Comparison of ENCODE assay signal across 32 mouse cellular contexts in genomic region chr8:104068421-104069035, GRCm38 (mm10). TPM values are rescaled to one million over a fixed set of nuclear protein-coding genes. Genes with fewer than 3 reads are reported as not detected.
DNase-seq lines count a peak whose midpoint lies in the region; ATAC-seq and TF ChIP-seq lines count a peak whose summit lies in the region.
"Had no signal": no experiment of that assay in that cellular context is flagged by ENCODE, and none has a peak within 500 bp of the region (broad histone marks: within the 10 kb centered on the region; RNA-seq: fewer than 3 reads in every experiment).

No protein-coding gene starts in this region.

- DNase-seq in liver (peak; percentile 12), ES-E14 (ENCODE audit: low read depth, low spot score) (no peak)
- no peak for DNase-seq in liver, postnatal 0 days
- DNase-seq in right cerebral cortex, adult 2 months (ENCODE audit: low spot score in 2 of 2) = peak; percentile 28 to 31
- DNase-seq in right cerebral cortex, postnatal 25 days = no peak
- peak; percentile 9 for DNase-seq in liver, embryonic 13.5 days
- DNase-seq: adrenal gland, postnatal 25 days; cerebellum, adult 18-20 months; cerebellum, postnatal 10 days; forebrain, postnatal 0 days; gastrocnemius, postnatal 14 days; kidney, adult 11 months; kidney, postnatal 14 days; layer of hippocampus, adult 9-11 months; lung, adult 18-20 months; lung, postnatal 4 days had no signal

- no peaks in the 10 kb centered on the region for H3K36me3 ChIP-seq in liver, postnatal 0 days (replicated peaks; ENCODE audit: insufficient read depth, low read length)
- H3K36me3 ChIP-seq in ES-E14 (ENCODE audit: control insufficient read depth, insufficient read depth, low read length, poor library complexity, severe bottlenecking) = no peaks in the 10 kb centered on the region
- H3K36me3 ChIP-seq in liver, embryonic 13.5 days = no peaks in the 10 kb centered on the region
- no peaks in the 10 kb centered on the region for H3K36me3 ChIP-seq in hindbrain, embryonic 16.5 days (ENCODE audit: control insufficient read depth, insufficient read depth, low read length)
- H3K36me3 ChIP-seq: forebrain, embryonic 12.5 days; G1E; heart, embryonic 10.5 days; heart, embryonic 15.5 days; hindbrain, embryonic 12.5 days; limb, embryonic 10.5 days; limb, embryonic 15.5 days; midbrain, embryonic 15.5 days; neural tube, embryonic 15.5 days had no signal

- H3K9ac ChIP-seq in liver, postnatal 0 days (replicated peaks) = no peak overlapping the region
- H3K9ac ChIP-seq in ES-E14 (ENCODE audit: insufficient read depth, low read depth, low read length, poor library complexity, severe bottlenecking) = no peak overlapping the region
- no peak overlapping the region for H3K9ac ChIP-seq in liver, embryonic 13.5 days
- H3K9ac ChIP-seq in hindbrain, embryonic 16.5 days (ENCODE audit: low read depth, low read length) = no peak overlapping the region
- H3K9ac ChIP-seq: forebrain, embryonic 12.5 days; forebrain, postnatal 0 days; heart, embryonic 15.5 days; hindbrain, embryonic 12.5 days; limb, embryonic 15.5 days; midbrain, embryonic 15.5 days; neural tube, embryonic 15.5 days had no signal

- no peaks in the 10 kb centered on the region for H3K9me3 ChIP-seq in liver, postnatal 0 days (ENCODE audit: low read length)
- no peaks in the 10 kb centered on the region for H3K9me3 ChIP-seq in ES-E14 (ENCODE audit: control insufficient read depth, insufficient read depth, low read depth, low read length)
- no peaks in the 10 kb centered on the region for H3K9me3 ChIP-seq in liver, embryonic 13.5 days (replicated peaks)
- no peaks in the 10 kb centered on the region for H3K9me3 ChIP-seq in hindbrain, embryonic 16.5 days (ENCODE audit: control insufficient read depth, low read length)
- H3K9me3 ChIP-seq: forebrain, embryonic 12.5 days; heart, embryonic 10.5 days; heart, embryonic 15.5 days; hindbrain, embryonic 12.5 days; limb, embryonic 10.5 days; limb, embryonic 15.5 days; midbrain, embryonic 15.5 days; neural tube, embryonic 15.5 days had no signal

- no peak for ATAC-seq in liver, postnatal 0 days
- no peak for ATAC-seq in liver, embryonic 13.5 days (ENCODE audit: low read depth)
- ATAC-seq in hindbrain, embryonic 16.5 days = no peak
- ATAC-seq: CD4-positive, CD25-positive, alpha-beta regulatory T cell, adult 4 months; forebrain, postnatal 0 days; lung, postnatal 0 days; midbrain, embryonic 15.5 days had no signal

- WGBS in liver, postnatal 0 days (ENCODE audit: insufficient replicate concordance) = 63% methylated on average over 15 of the region's 15 CpGs
- WGBS in liver, embryonic 13.5 days (ENCODE audit: insufficient replicate concordance) = 56% methylated on average over 15 of the region's 15 CpGs
- WGBS in hindbrain, embryonic 16.5 days = 78% methylated on average over 15 of the region's 15 CpGs

- H3K4me1 ChIP-seq in liver, postnatal 0 days (ENCODE audit: insufficient read depth) = no peaks in the 10 kb centered on the region
- H3K4me1 ChIP-seq in ES-E14 (ENCODE audit: control insufficient read depth in 2 of 2, insufficient read depth in 2 of 2, low read length in 2 of 2, poor library complexity in 1 of 2) = peaks cover 2 to 3% of the 10 kb centered on the region in 2 experiments; a peak in 1 of 4 replicates
- no peaks in the 10 kb centered on the region for H3K4me1 ChIP-seq in liver, embryonic 13.5 days (replicated peaks)
- no peaks in the 10 kb centered on the region for H3K4me1 ChIP-seq in hindbrain, embryonic 16.5 days (ENCODE audit: control insufficient read depth, insufficient read depth, low read depth, low read length)
- H3K4me1 ChIP-seq: forebrain, embryonic 12.5 days; heart, embryonic 15.5 days; hindbrain, embryonic 12.5 days; midbrain, embryonic 15.5 days; neural tube, embryonic 15.5 days had no signal

- no peak for TF ChIP-seq EP300 in liver, postnatal 0 days (IDR thresholded peaks at IDR 0.05; ENCODE audit: low read depth)

- no peak overlapping the region for H3K4me2 ChIP-seq in liver, postnatal 0 days (ENCODE audit: low read depth, low read length)
- H3K4me2 ChIP-seq in liver, embryonic 13.5 days = no peak overlapping the region
- no peak overlapping the region for H3K4me2 ChIP-seq in hindbrain, embryonic 16.5 days (ENCODE audit: low read length)
- H3K4me2 ChIP-seq: forebrain, embryonic 12.5 days; heart, embryonic 15.5 days; hindbrain, embryonic 12.5 days; limb, embryonic 15.5 days; midbrain, embryonic 15.5 days; neural tube, embryonic 15.5 days had no signal

- H3K4me3 ChIP-seq in liver, postnatal 0 days (ENCODE audit: low read depth, low read length) = no peak overlapping the region
- no peak overlapping the region for H3K4me3 ChIP-seq in ES-E14 (ENCODE audit: insufficient read depth in 1 of 2, low read depth in 1 of 2, low read length in 2 of 2, poor library complexity in 1 of 2, severe bottlenecking in 1 of 2)
- no peak overlapping the region for H3K4me3 ChIP-seq in liver, embryonic 13.5 days (replicated peaks)
- H3K4me3 ChIP-seq in hindbrain, embryonic 16.5 days (ENCODE audit: low read length) = no peak overlapping the region
- H3K4me3 ChIP-seq: erythroblast, embryonic 14.5 days; forebrain, embryonic 12.5 days; heart, embryonic 10.5 days; heart, embryonic 15.5 days; hindbrain, embryonic 12.5 days; limb, embryonic 10.5 days; limb, embryonic 15.5 days; megakaryocyte, embryonic 14.5 days; midbrain, embryonic 15.5 days; neural tube, embryonic 15.5 days had no signal

- TF ChIP-seq CTCF in liver, postnatal 0 days (IDR thresholded peaks at IDR 0.05; ENCODE audit: low read depth) = no peak

- no peak overlapping the region for H3K27ac ChIP-seq in liver, postnatal 0 days (ENCODE audit: low read depth)
- no peak overlapping the region for H3K27ac ChIP-seq in ES-E14 (ENCODE audit: insufficient read depth, low read depth, low read length, poor library complexity, severe bottlenecking)
- H3K27ac ChIP-seq in liver, embryonic 13.5 days = no peak overlapping the region
- no peak overlapping the region for H3K27ac ChIP-seq in hindbrain, embryonic 16.5 days (ENCODE audit: low read depth, low read length)
- H3K27ac ChIP-seq: forebrain, embryonic 12.5 days; heart, embryonic 10.5 days; heart, embryonic 15.5 days; hindbrain, embryonic 12.5 days; limb, embryonic 10.5 days; limb, embryonic 15.5 days; midbrain, embryonic 15.5 days; neural tube, embryonic 15.5 days; stomach, postnatal 0 days had no signal

- H3K27me3 ChIP-seq in liver, postnatal 0 days (ENCODE audit: insufficient read depth, low read length) = no peaks in the 10 kb centered on the region
- H3K27me3 ChIP-seq in liver, embryonic 13.5 days = no peaks in the 10 kb centered on the region
- H3K27me3 ChIP-seq in hindbrain, embryonic 16.5 days (replicated peaks; ENCODE audit: control insufficient read depth, insufficient read depth, low read length) = no peaks in the 10 kb centered on the region
- H3K27me3 ChIP-seq: forebrain, embryonic 12.5 days; heart, embryonic 15.5 days; hindbrain, embryonic 12.5 days; limb, embryonic 15.5 days; midbrain, embryonic 15.5 days; neural tube, embryonic 15.5 days had no signal

- in situ Hi-C loops in ES-E14 (cut with MboI; ENCODE audit: low sequenced_read_pairs in 2 of 2, unreplicated experiment in 2 of 2) = no loop called here

TF ChIP-seq in ES-E14, 5 proteins besides CTCF, POLR2A, EP300 and RAD21:
- peak; percentile 41; the same call in 1 of the 2 replicates for TF ChIP-seq MAFK (IDR thresholded peaks at IDR 0.05; ENCODE audit: insufficient read depth, low read depth, low read length)
- no peak for TF ChIP-seq HCFC1 (IDR thresholded peaks at IDR 0.05; ENCODE audit: borderline replicate concordance, insufficient read depth, low read length)

RNA-seq across cellular contexts. Expression of gene Cdh5, which starts 32.9 kb away (rescaled TPM):
- polyA plus RNA-seq in liver, postnatal 0 days (2015; fragmentation: Nextera tagmentation; extraction: Ambion mirVana) = 8.8 and 10.0 TPM in 2 replicates
- total RNA-seq in ES-E14 (2012; rRNA removed) = 0.16 and 2.0 TPM in 2 replicates
- 6.0 and 8.0 TPM in 2 replicates for polyA plus RNA-seq in liver, embryonic 13.5 days (2015; fragmentation: Nextera tagmentation; extraction: Ambion mirVana)
- polyA plus RNA-seq in hindbrain, embryonic 16.5 days (2015; fragmentation: Nextera tagmentation; extraction: Ambion mirVana) = 11.2 and 15.0 TPM in 2 replicates
- total RNA-seq: granulocyte monocyte progenitor cell, adult 5-6 weeks had no signal
- polyA plus RNA-seq: CD4-positive, CD25-positive, alpha-beta regulatory T cell, adult 4 months; G1E had no signal

Comparison
In these comparisons a context has a peak if more than half of its experiments do, and no peak if none do; other contexts are left out.
1. DNase-seq: peak in liver (single experiment), right cerebral cortex, adult 2 months (2 of 2) and liver, embryonic 13.5 days (single experiment); none in liver, postnatal 0 days (single experiment), right cerebral cortex, postnatal 25 days (single experiment) and ES-E14 (single experiment).